ENCODE assay signal across 23 mouse cellular contexts in the genomic region with DNA sequence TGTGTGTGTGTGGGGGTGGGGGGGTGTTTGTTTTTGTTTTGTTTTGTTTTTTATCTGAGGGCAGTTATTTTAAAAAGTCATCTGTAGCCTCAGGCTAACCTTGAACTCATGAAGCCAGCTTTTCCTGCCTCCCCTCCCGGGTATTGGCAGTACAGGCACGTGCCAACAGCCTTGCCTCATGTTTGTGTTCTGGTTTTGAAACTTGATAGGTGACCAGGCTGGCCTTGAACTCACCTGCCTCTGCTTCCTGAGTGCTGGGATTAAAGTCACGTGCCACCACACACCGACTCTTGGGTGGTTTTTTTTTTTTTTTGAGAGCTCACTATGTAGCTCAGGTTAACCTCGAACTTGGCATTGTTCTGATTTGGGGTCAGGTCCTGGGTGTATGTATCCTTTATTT.
"Had no signal": no experiment of that assay in that cellular context is flagged by ENCODE, and none has a peak within 500 bp of the region (broad histone marks: within the 10 kb centered on the region; RNA-seq: fewer than 3 reads in every experiment).

No protein-coding gene starts in this region.

- H3K36me3 ChIP-seq: liver, embryonic 15.5 days had no signal

- H3K9ac ChIP-seq: heart, embryonic 13.5 days; heart, embryonic 15.5 days; hindbrain, embryonic 13.5 days; hindbrain, embryonic 15.5 days; limb, embryonic 13.5 days; limb, embryonic 15.5 days; liver, embryonic 13.5 days; liver, embryonic 15.5 days had no signal

- DNase-seq: gastrocnemius, postnatal 14 days; gastrocnemius, postnatal 36 days; heart, adult 11 months; heart, adult 2 months; heart, postnatal 14 days; heart, postnatal 36 days; kidney, adult 18-20 months; kidney, postnatal 14 days; layer of hippocampus, adult 9-11 months; layer of hippocampus, postnatal 36 days; left cerebral cortex, postnatal 4 days; liver, embryonic 13.5 days had no signal

- H3K9me3 ChIP-seq: heart, embryonic 13.5 days; heart, embryonic 15.5 days; hindbrain, embryonic 13.5 days; hindbrain, embryonic 15.5 days; limb, embryonic 13.5 days; limb, embryonic 15.5 days; liver, embryonic 13.5 days; liver, embryonic 15.5 days had no signal

- H3K4me2 ChIP-seq: heart, embryonic 11.5 days; heart, embryonic 13.5 days; heart, embryonic 15.5 days; hindbrain, embryonic 13.5 days; hindbrain, embryonic 15.5 days; limb, embryonic 13.5 days; limb, embryonic 15.5 days; liver, embryonic 13.5 days; liver, embryonic 15.5 days had no signal

- H3K4me3 ChIP-seq: heart, adult 2 months; heart, embryonic 13.5 days; heart, embryonic 15.5 days; hindbrain, embryonic 13.5 days; hindbrain, embryonic 15.5 days; limb, embryonic 13.5 days; limb, embryonic 15.5 days; liver, embryonic 13.5 days; liver, embryonic 15.5 days had no signal

- ATAC-seq: hindbrain, postnatal 0 days; intestine, embryonic 16.5 days had no signal

- H3K27me3 ChIP-seq: heart, embryonic 13.5 days; heart, embryonic 15.5 days; hindbrain, embryonic 13.5 days; hindbrain, embryonic 15.5 days; limb, embryonic 13.5 days; limb, embryonic 15.5 days; liver, embryonic 13.5 days; liver, embryonic 15.5 days had no signal

- H3K27ac ChIP-seq: heart, adult 2 months; heart, embryonic 13.5 days; heart, embryonic 15.5 days; hindbrain, embryonic 13.5 days; hindbrain, embryonic 15.5 days; hindbrain, postnatal 0 days; kidney, postnatal 0 days; limb, embryonic 13.5 days; limb, embryonic 15.5 days; liver, embryonic 13.5 days; liver, embryonic 15.5 days had no signal
